Mouse (Mus musculus): ENCODE measurements around the gene Tbx18.

The Tbx18 gene

GRCm38 (mm10) chr9:87710360-87710759 lies 20.7 kb downstream of the Tbx18 start:
- DNase-seq (ENCODE audit: low spot score in 2 of 2) = no peak

- DNase-seq (ENCODE audit: low spot score in 2 of 2) = no peak
Measured at GRCm38 (mm10) chr9:87708151-87708550, 22.9 kb downstream of the Tbx18 start.

- DNase-seq (ENCODE audit: low spot score in 2 of 2) = no peak
Measured at GRCm38 (mm10) chr9:87702267-87702666, 28.8 kb downstream of the Tbx18 start.

GRCm38 (mm10) chr9:87686981-87687380 lies 44.1 kb downstream of the Tbx18 start:
- DNase-seq (ENCODE audit: low spot score in 2 of 2) = no peak

- DNase-seq (ENCODE audit: low spot score in 2 of 2) = no peak
Measured at GRCm38 (mm10) chr9:87682247-87682646, 48.8 kb downstream of the Tbx18 start.
